Mouse (Mus musculus) C2C12 (cell line): ENCODE results near the gene B3gntl1.

Experiments
- CEBPB ChIP-seq: IDR thresholded peaks from one replicate; pipeline ENCODE4 v1.6.1; 2011; ENCODE audit warnings: low read depth, mild to moderate bottlenecking, control low read depth, moderate library complexity
- CTCF ChIP-seq: IDR thresholded peaks from one replicate; pipeline ENCODE4 v1.5.1; 2011; ENCODE audit not compliant: control insufficient read depth, insufficient read depth, insufficient read length
- MAX ChIP-seq: IDR thresholded peaks from one replicate; pipeline ENCODE4 v1.6.1; 2011; ENCODE audit warnings: mild to moderate bottlenecking, control low read depth
- MYOD1 ChIP-seq: IDR thresholded peaks from one replicate; pipeline ENCODE4 v1.6.1; 2011; ENCODE audit warnings: low read depth; ENCODE audit not compliant: control insufficient read depth, insufficient read length
- USF1 ChIP-seq: IDR thresholded peaks from one replicate; pipeline ENCODE4 v1.6.1; 2011; ENCODE audit warnings: low read depth, mild to moderate bottlenecking, control low read depth, moderate library complexity

GRCm38 (mm10) chr11:121686091-121686490 is 13.1 kb upstream of the B3gntl1 start:
- TF ChIP-seq CTCF (no peak), CEBPB (no peak), USF1 (no peak), MAX (no peak), MYOD1 (no peak)
